ENCODE assay signal across 8 mouse cellular contexts in genomic region chr8:13455295-13455694, GRCm38 (mm10). TPM values are rescaled to one million over a fixed set of nuclear protein-coding genes. Genes with fewer than 3 reads are reported as not detected.
DNase-seq lines count a peak whose midpoint lies in the region; ATAC-seq and TF ChIP-seq lines count a peak whose summit lies in the region.

No protein-coding gene starts in this region.

- no peak overlapping the region for H3K27ac ChIP-seq in liver, adult 2 months (replicated peaks; ENCODE audit: insufficient read depth, low read depth, low read length)
- H3K27ac ChIP-seq in liver, embryonic 11.5 days (ENCODE audit: low read depth, low read length), result no peak overlapping the region
- no peak overlapping the region for H3K27ac ChIP-seq in embryonic fibroblast, embryonic 13.5 days (ENCODE audit: insufficient read depth, low read length)
- no peak overlapping the region for H3K27ac ChIP-seq in limb, embryonic 13.5 days
- H3K27ac ChIP-seq in neural tube, embryonic 15.5 days (replicated peaks), result no peak overlapping the region

- H3K4me2 ChIP-seq in liver, embryonic 11.5 days, result no peak overlapping the region
- H3K4me2 ChIP-seq in limb, embryonic 13.5 days (replicated peaks), result no peak overlapping the region
- no peak overlapping the region for H3K4me2 ChIP-seq in neural tube, embryonic 15.5 days

- H3K36me3 ChIP-seq in liver, adult 2 months (ENCODE audit: control insufficient read depth, insufficient read depth, low read length), result no peaks in the 10 kb centered on the region
- H3K36me3 ChIP-seq in liver, embryonic 11.5 days (ENCODE audit: control insufficient read depth, insufficient read depth, low read length), result no peaks in the 10 kb centered on the region
- no peaks in the 10 kb centered on the region for H3K36me3 ChIP-seq in limb, embryonic 13.5 days
- no peaks in the 10 kb centered on the region for H3K36me3 ChIP-seq in neural tube, embryonic 15.5 days

- H3K79me2 ChIP-seq in liver, adult 2 months (ENCODE audit: control insufficient read depth, insufficient read depth, low read length), result no peaks in the 10 kb centered on the region

- no peak for ATAC-seq in liver, embryonic 11.5 days (replicated peaks; ENCODE audit: low FRiP score)
- peak; percentile 82; the same call in 1 of the 2 replicates for ATAC-seq in limb, embryonic 13.5 days (ENCODE audit: low FRiP score, low read depth)
- ATAC-seq in neural tube, embryonic 15.5 days (ENCODE audit: low FRiP score), result peak; percentile 65; the same call in 1 of the 2 replicates
- no peak for ATAC-seq in inflammation-experienced regulatory T-cells, adult 6 months

- peak; percentile 96 for TF ChIP-seq CTCF in liver, adult 2 months (IDR thresholded peaks at IDR 0.05; ENCODE audit: low read depth, low read length)
- TF ChIP-seq CTCF in embryonic fibroblast, embryonic 13.5 days (IDR thresholded peaks at IDR 0.05; ENCODE audit: borderline replicate concordance, insufficient read depth, low read length), result peak; percentile 74; the same call in 1 of the 2 replicates

- H3K4me1 ChIP-seq in liver, adult 2 months (ENCODE audit: control insufficient read depth, insufficient read depth, low read length), result no peaks in the 10 kb centered on the region
- H3K4me1 ChIP-seq in liver, embryonic 11.5 days (replicated peaks; ENCODE audit: control insufficient read depth, insufficient read depth, low read length), result no peaks in the 10 kb centered on the region
- no peaks in the 10 kb centered on the region for H3K4me1 ChIP-seq in embryonic fibroblast, embryonic 13.5 days (ENCODE audit: control insufficient read depth, insufficient read depth, low read length)
- H3K4me1 ChIP-seq in limb, embryonic 13.5 days, result no peaks in the 10 kb centered on the region
- H3K4me1 ChIP-seq in neural tube, embryonic 15.5 days, result peaks cover 14% of the 10 kb centered on the region

- H3K27me3 ChIP-seq in liver, adult 2 months (ENCODE audit: control insufficient read depth, insufficient read depth, low read length), result no peaks in the 10 kb centered on the region
- no peaks in the 10 kb centered on the region for H3K27me3 ChIP-seq in liver, embryonic 11.5 days (replicated peaks; ENCODE audit: control insufficient read depth, insufficient read depth, low read length)
- no peaks in the 10 kb centered on the region for H3K27me3 ChIP-seq in limb, embryonic 13.5 days
- no peaks in the 10 kb centered on the region for H3K27me3 ChIP-seq in neural tube, embryonic 15.5 days (replicated peaks)

- no peaks in the 10 kb centered on the region for H3K9me3 ChIP-seq in liver, embryonic 11.5 days (ENCODE audit: control insufficient read depth, low read length)
- H3K9me3 ChIP-seq in limb, embryonic 13.5 days, result no peaks in the 10 kb centered on the region
- H3K9me3 ChIP-seq in neural tube, embryonic 15.5 days (replicated peaks), result no peaks in the 10 kb centered on the region

- WGBS in liver, adult 2 months, result 10% methylated on average over 2 of the region's 2 CpGs
- WGBS in liver, embryonic 11.5 days, result 26% methylated on average over 2 of the region's 2 CpGs
- 38% methylated on average over 2 of the region's 2 CpGs for WGBS in limb, embryonic 13.5 days
- WGBS in neural tube, embryonic 15.5 days, result 37% methylated on average over 2 of the region's 2 CpGs

- no peak overlapping the region for H3K9ac ChIP-seq in liver, adult 2 months (ENCODE audit: low read depth, low read length)
- H3K9ac ChIP-seq in liver, embryonic 11.5 days (ENCODE audit: low read depth, low read length), result no peak overlapping the region
- no peak overlapping the region for H3K9ac ChIP-seq in limb, embryonic 13.5 days
- H3K9ac ChIP-seq in neural tube, embryonic 15.5 days (replicated peaks), result no peak overlapping the region

- peak; percentile 57 for DNase-seq in liver, adult 2 months (ENCODE audit: extremely low read depth, low read depth, low spot score)
- no peak for DNase-seq in liver, embryonic 11.5 days (ENCODE audit: low spot score)
- peak; percentile 38 for DNase-seq in WW6 (ENCODE audit: low read depth, low spot score)
- peak; percentile 50 for DNase-seq in induced T-regulatory cell, adult 2 months (ENCODE audit: low read depth)

- TF ChIP-seq POLR2A in liver, adult 2 months (IDR thresholded peaks at IDR 0.05; ENCODE audit: extremely low read depth, insufficient read depth, low read length), result no peak
- TF ChIP-seq POLR2A in embryonic fibroblast, embryonic 13.5 days (IDR thresholded peaks at IDR 0.05; ENCODE audit: low read depth, low read length), result no peak

- no peak overlapping the region for H3K4me3 ChIP-seq in liver, adult 2 months (ENCODE audit: insufficient read depth, low read depth, low read length)
- H3K4me3 ChIP-seq in liver, embryonic 11.5 days (ENCODE audit: low read depth, low read length), result no peak overlapping the region
- H3K4me3 ChIP-seq in embryonic fibroblast, embryonic 13.5 days (ENCODE audit: insufficient read depth, low read length), result no peak overlapping the region
- no peak overlapping the region for H3K4me3 ChIP-seq in limb, embryonic 13.5 days
- no peak overlapping the region for H3K4me3 ChIP-seq in neural tube, embryonic 15.5 days (replicated peaks)

RNA-seq across cellular contexts. Expression of gene Tmem255b, which starts 20.3 kb away (rescaled TPM):
- total RNA-seq in liver, adult 2 months (2014; rRNA removed), result not detected in 2 replicates
- 0.19 and 0.35 TPM in 2 replicates for polyA plus RNA-seq in liver, adult 2 months (2012; rRNA removed)
- polyA plus RNA-seq in liver, embryonic 11.5 days (2014; fragmentation: Nextera tagmentation; extraction: Ambion mirVana), result not detected in 2 replicates
- polyA plus RNA-seq in embryonic fibroblast, embryonic 13.5 days (2011; ENCODE audit: insufficient read length, low read depth, missing spikeins), result not detected in 2 replicates
- polyA plus RNA-seq in limb, embryonic 13.5 days (2015; fragmentation: Nextera tagmentation; extraction: Ambion mirVana), result 0.28 and 0.29 TPM in 2 replicates
- polyA plus RNA-seq in neural tube, embryonic 15.5 days (2015; fragmentation: Nextera tagmentation; extraction: Ambion mirVana), result 2.1 and 2.9 TPM in 2 replicates
- polyA plus RNA-seq in inflammation-experienced regulatory T-cells, adult 6 months (2017; shearing (Covaris generic)), result not detected

RNA-seq across cellular contexts. Expression of gene Gas6, which starts 39.0 kb away (rescaled TPM):
- 23.9 and 25.5 TPM in 2 replicates for total RNA-seq in liver, adult 2 months (2014; rRNA removed)
- polyA plus RNA-seq in liver, adult 2 months (2012; rRNA removed), result 36.6 and 50.5 TPM in 2 replicates
- polyA plus RNA-seq in liver, embryonic 11.5 days (2014; fragmentation: Nextera tagmentation; extraction: Ambion mirVana), result 3.8 and 5.5 TPM in 2 replicates
- polyA plus RNA-seq in embryonic fibroblast, embryonic 13.5 days (2011; ENCODE audit: insufficient read length, low read depth, missing spikeins), result 111 and 131 TPM in 2 replicates
- 19.3 and 19.9 TPM in 2 replicates for polyA plus RNA-seq in limb, embryonic 13.5 days (2015; fragmentation: Nextera tagmentation; extraction: Ambion mirVana)
- 59.1 and 88.5 TPM in 2 replicates for polyA plus RNA-seq in neural tube, embryonic 15.5 days (2015; fragmentation: Nextera tagmentation; extraction: Ambion mirVana)
- polyA plus RNA-seq in inflammation-experienced regulatory T-cells, adult 6 months (2017; shearing (Covaris generic)), result not detected

RNA-seq across cellular contexts. Expression of gene Grk1, which starts 50.4 kb away (rescaled TPM):
- not detected in 2 replicates for total RNA-seq in liver, adult 2 months (2014; rRNA removed)
- not detected in 2 replicates for polyA plus RNA-seq in liver, adult 2 months (2012; rRNA removed)
- 0.03 and 0.07 TPM in 2 replicates for polyA plus RNA-seq in liver, embryonic 11.5 days (2014; fragmentation: Nextera tagmentation; extraction: Ambion mirVana)
- polyA plus RNA-seq in embryonic fibroblast, embryonic 13.5 days (2011; ENCODE audit: insufficient read length, low read depth, missing spikeins), result not detected in 2 replicates
- polyA plus RNA-seq in limb, embryonic 13.5 days (2015; fragmentation: Nextera tagmentation; extraction: Ambion mirVana), result 0.01 TPM in 1 of 2 replicates, not detected in the other
- polyA plus RNA-seq in neural tube, embryonic 15.5 days (2015; fragmentation: Nextera tagmentation; extraction: Ambion mirVana), result not detected in 2 replicates
- polyA plus RNA-seq in inflammation-experienced regulatory T-cells, adult 6 months (2017; shearing (Covaris generic)), result not detected

RNA-seq across cellular contexts. Expression of gene Atp4b, which starts 58.7 kb away (rescaled TPM):
- not detected in 2 replicates for total RNA-seq in liver, adult 2 months (2014; rRNA removed)
- polyA plus RNA-seq in liver, adult 2 months (2012; rRNA removed), result not detected in 2 replicates
- polyA plus RNA-seq in liver, embryonic 11.5 days (2014; fragmentation: Nextera tagmentation; extraction: Ambion mirVana), result not detected in 2 replicates
- polyA plus RNA-seq in embryonic fibroblast, embryonic 13.5 days (2011; ENCODE audit: insufficient read length, low read depth, missing spikeins), result not detected in 2 replicates
- not detected in 2 replicates for polyA plus RNA-seq in limb, embryonic 13.5 days (2015; fragmentation: Nextera tagmentation; extraction: Ambion mirVana)
- polyA plus RNA-seq in neural tube, embryonic 15.5 days (2015; fragmentation: Nextera tagmentation; extraction: Ambion mirVana), result not detected in 2 replicates
- polyA plus RNA-seq in inflammation-experienced regulatory T-cells, adult 6 months (2017; shearing (Covaris generic)), result not detected

Comparison
In these comparisons a context has a peak if more than half of its experiments do, and no peak if none do; other contexts are left out.
1. ATAC-seq: peak in limb, embryonic 13.5 days (single experiment) and neural tube, embryonic 15.5 days (single experiment); none in liver, embryonic 11.5 days (single experiment) and inflammation-experienced regulatory T-cells, adult 6 months (single experiment).